Mouse (Mus musculus) embryonic facial prominence, embryonic 10.5 days (tissue): ENCODE measurements around the gene Malsu1. TPM values are rescaled to one million over a fixed set of nuclear protein-coding genes. Genes with fewer than 3 reads are reported as not detected.
A peak's percentile ranks its signal among the peaks of the same experiment; 100 is the strongest.

Experiments used
- DNase-seq: peaks from one replicate; pipeline ENCODE4 v3.0.0-alpha.2; 2017; ENCODE audit warnings: low spot score
- H3K27ac ChIP-seq: fragments of 300-500 bp; sonication (generic); replicated peaks from 2 replicates; pipeline ENCODE4 v1.5.1; 2016; ENCODE audit warnings: mild to moderate bottlenecking
- H3K27me3 ChIP-seq: fragments of 300-500 bp; sonication (generic); replicated peaks from 2 replicates; pipeline ENCODE4 v1.6.1; 2016; ENCODE audit warnings: low read depth, mild to moderate bottlenecking; ENCODE audit not compliant: poor library complexity, severe bottlenecking
- H3K36me3 ChIP-seq: fragments of 300-500 bp; sonication (generic); replicated peaks from 2 replicates; pipeline ENCODE4 v1.6.1; 2016; ENCODE audit warnings: mild to moderate bottlenecking, moderate library complexity
- H3K4me1 ChIP-seq: fragments of 300-500 bp; sonication (generic); 2 replicates; pipeline ENCODE4 v1.6.1; 2016
- H3K4me3 ChIP-seq: fragments of 300-500 bp; sonication (generic); 2 replicates; pipeline ENCODE4 v1.5.1; 2016; ENCODE audit warnings: mild to moderate bottlenecking, moderate library complexity
- H3K9me3 ChIP-seq: fragments of 300-500 bp; sonication (generic); 2 replicates; pipeline ENCODE4 v1.6.1; 2016; ENCODE audit warnings: mild to moderate bottlenecking
- WGBS: fragments of 180-500 bp; shearing (Covaris S2); methylation state at CpG from one replicate; pipeline ENCODE4 v1.1.7; 2016; 5-methylcytosine and 5-hydroxymethylcytosine counted together
- polyA plus RNA-seq: library from polyadenylated mRNA; unstranded; fragments of >200 nt; fragmentation: Nextera tagmentation; extraction: Ambion mirVana; gene quantifications from 2 replicates; pipeline ENCODE4 v1.2.1, GENCODE M21; 2016

Malsu1 gene
- polyA plus RNA-seq, 1 experiment from 2014 or later: 77.2 TPM

- 74% methylated on average over 10 of the region's 10 CpGs for WGBS
- Histone ChIP-seq H3K4me1 (no peaks in the 10 kb centered on the region), H3K4me3 (no peak overlapping the region), H3K36me3 (no peaks in the 10 kb centered on the region), H3K27ac (no peak overlapping the region), H3K27me3 (no peaks in the 10 kb centered on the region), H3K9me3 (no peaks in the 10 kb centered on the region)
- no peak for DNase-seq
Measured at GRCm38 (mm10) chr6:49047848-49048247, 25.7 kb upstream of the Malsu1 start.

GRCm38 (mm10) chr6:49048395-49048794 lies 25.2 kb upstream of the Malsu1 start:
- no peaks in the 10 kb centered on the region for H3K27me3 ChIP-seq
- no peak for DNase-seq
- no peaks in the 10 kb centered on the region for H3K4me1 ChIP-seq
- no peak overlapping the region for H3K27ac ChIP-seq
- no peaks in the 10 kb centered on the region for H3K9me3 ChIP-seq
- 90% methylated on average over 10 of the region's 10 CpGs for WGBS
- H3K4me3 ChIP-seq: no peak overlapping the region
- no peaks in the 10 kb centered on the region for H3K36me3 ChIP-seq

GRCm38 (mm10) chr6:49050677-49051410 lies 22.8 kb upstream of the Malsu1 start:
- no peak for DNase-seq
- Histone ChIP-seq H3K9me3 (peaks cover 3% of the 10 kb centered on the region; the same call in 1 of the 2 replicates), H3K36me3 (no peaks in the 10 kb centered on the region), H3K4me3 (no peak overlapping the region), H3K27ac (no peak overlapping the region), H3K4me1 (peaks cover 11% of the 10 kb centered on the region), H3K27me3 (no peaks in the 10 kb centered on the region)
- 61% methylated on average over 11 of the region's 11 CpGs for WGBS

- Histone ChIP-seq H3K4me1 (peaks cover 19% of the 10 kb centered on the region), H3K27ac (no peak overlapping the region), H3K27me3 (no peaks in the 10 kb centered on the region), H3K36me3 (no peaks in the 10 kb centered on the region), H3K4me3 (no peak overlapping the region), H3K9me3 (peaks cover 3% of the 10 kb centered on the region; the same call in 1 of the 2 replicates)
- DNase-seq: no peak
- 76% methylated on average over 5 of the region's 5 CpGs for WGBS
Measured at GRCm38 (mm10) chr6:49052191-49052590, 21.4 kb upstream of the Malsu1 start.

GRCm38 (mm10) chr6:49055256-49055733 lies 18.3 kb upstream of the Malsu1 start:
- Histone ChIP-seq H3K27me3 (no peaks in the 10 kb centered on the region), H3K27ac (peak overlapping the region; percentile 58), H3K4me3 (no peak overlapping the region), H3K36me3 (no peaks in the 10 kb centered on the region), H3K4me1 (peaks cover 19% of the 10 kb centered on the region), H3K9me3 (peaks cover 3% of the 10 kb centered on the region; the same call in 1 of the 2 replicates)
- DNase-seq: peak; percentile 44
- WGBS: 6% methylated on average over 7 of the region's 7 CpGs

GRCm38 (mm10) chr6:49056009-49056408 lies 17.6 kb upstream of the Malsu1 start:
- WGBS: 80% methylated on average over 9 of the region's 9 CpGs
- Histone ChIP-seq H3K27ac (no peak overlapping the region), H3K4me1 (peaks cover 19% of the 10 kb centered on the region), H3K27me3 (no peaks in the 10 kb centered on the region), H3K36me3 (no peaks in the 10 kb centered on the region), H3K9me3 (peaks cover 3% of the 10 kb centered on the region; the same call in 1 of the 2 replicates), H3K4me3 (no peak overlapping the region)
- no peak for DNase-seq

GRCm38 (mm10) chr6:49057053-49058021 lies 16.3 kb upstream of the Malsu1 start:
- H3K27ac ChIP-seq: no peak overlapping the region
- no peaks in the 10 kb centered on the region for H3K36me3 ChIP-seq
- peak; percentile 71 for DNase-seq
- peaks cover 19% of the 10 kb centered on the region for H3K4me1 ChIP-seq
- peaks cover 3% of the 10 kb centered on the region; the same call in 1 of the 2 replicates for H3K9me3 ChIP-seq
- H3K4me3 ChIP-seq: no peak overlapping the region
- 45% methylated on average over 8 of the region's 8 CpGs for WGBS
- no peaks in the 10 kb centered on the region for H3K27me3 ChIP-seq

GRCm38 (mm10) chr6:49068361-49068760 lies 5.2 kb upstream of the Malsu1 start:
- Histone ChIP-seq H3K27ac (no peak overlapping the region), H3K4me1 (peaks cover 5% of the 10 kb centered on the region), H3K4me3 (no peak overlapping the region), H3K36me3 (no peaks in the 10 kb centered on the region), H3K27me3 (no peaks in the 10 kb centered on the region), H3K9me3 (no peaks in the 10 kb centered on the region)
- DNase-seq: no peak
- 46% methylated on average over 4 of the region's 4 CpGs for WGBS

- no peak for DNase-seq
- no peaks in the 10 kb centered on the region for H3K27me3 ChIP-seq
- H3K9me3 ChIP-seq: no peaks in the 10 kb centered on the region
- peak overlapping the region; percentile 93 for H3K27ac ChIP-seq
- WGBS: under 1% methylated on average over 19 of the region's 19 CpGs
- H3K36me3 ChIP-seq: peaks cover 11% of the 10 kb centered on the region
- peak overlapping the region; percentile 95 for H3K4me3 ChIP-seq
- H3K4me1 ChIP-seq: peaks cover 18% of the 10 kb centered on the region
Measured at GRCm38 (mm10) chr6:49074117-49074490, 509 bp downstream of the Malsu1 start.

- H3K27ac ChIP-seq: no peak overlapping the region
- no peak for DNase-seq
Measured at GRCm38 (mm10) chr6:49077894-49078293, 4.3 kb downstream of the Malsu1 start.

GRCm38 (mm10) chr6:49079313-49079712 lies 5.7 kb downstream of the Malsu1 start:
- WGBS: 89% methylated on average over 1 of the region's 1 CpGs
- H3K9me3 ChIP-seq: no peaks in the 10 kb centered on the region

More at GRCm38 (mm10) chr6:49077894-49078293, 4.3 kb downstream of the Malsu1 start:
- Histone ChIP-seq H3K27me3 (no peaks in the 10 kb centered on the region), H3K4me1 (peaks cover 17% of the 10 kb centered on the region), H3K9me3 (no peaks in the 10 kb centered on the region), H3K4me3 (no peak overlapping the region), H3K36me3 (peaks cover 36% of the 10 kb centered on the region)
- WGBS: 83% methylated on average over 2 of the region's 2 CpGs

GRCm38 (mm10) chr6:49083008-49083407 lies 9.4 kb downstream of the Malsu1 start:
- WGBS: 92% methylated on average over 4 of the region's 4 CpGs
- no peaks in the 10 kb centered on the region for H3K27me3 ChIP-seq
- H3K27ac ChIP-seq: no peak overlapping the region
- H3K4me1 ChIP-seq: no peaks in the 10 kb centered on the region
- no peak overlapping the region for H3K4me3 ChIP-seq
- peaks cover 82% of the 10 kb centered on the region for H3K36me3 ChIP-seq
- no peak for DNase-seq
- no peaks in the 10 kb centered on the region for H3K9me3 ChIP-seq

More at GRCm38 (mm10) chr6:49079313-49079712, 5.7 kb downstream of the Malsu1 start:
- Histone ChIP-seq H3K4me3 (no peak overlapping the region), H3K27ac (no peak overlapping the region), H3K27me3 (no peaks in the 10 kb centered on the region), H3K36me3 (peaks cover 50% of the 10 kb centered on the region), H3K4me1 (peaks cover 11% of the 10 kb centered on the region)
- no peak for DNase-seq
